ENCODE assay signal across 10 mouse cellular contexts in genomic region chr4:57901210-57901609, GRCm38 (mm10). TPM values are rescaled to one million over a fixed set of nuclear protein-coding genes. Genes with fewer than 3 reads are reported as not detected.
DNase-seq lines count a peak whose midpoint lies in the region; ATAC-seq and TF ChIP-seq lines count a peak whose summit lies in the region.
"Had no signal": no experiment of that assay in that cellular context is flagged by ENCODE, and none has a peak within 500 bp of the region (broad histone marks: within the 10 kb centered on the region; RNA-seq: fewer than 3 reads in every experiment).

No protein-coding gene starts in this region.

- no peak overlapping the region for H3K27ac ChIP-seq in kidney, adult 2 months (ENCODE audit: insufficient read depth, low read depth, low read length)
- H3K27ac ChIP-seq in kidney, embryonic 15.5 days, result no peak overlapping the region
- no peak overlapping the region for H3K27ac ChIP-seq in forebrain, embryonic 16.5 days (ENCODE audit: low read length)
- no peak overlapping the region for H3K27ac ChIP-seq in neural tube, embryonic 13.5 days (replicated peaks)
- H3K27ac ChIP-seq: embryonic facial prominence, embryonic 13.5 days; liver, embryonic 15.5 days had no signal

- H3K9ac ChIP-seq in kidney, embryonic 15.5 days, result no peak overlapping the region
- H3K9ac ChIP-seq in forebrain, embryonic 16.5 days (replicated peaks; ENCODE audit: low read depth, low read length), result no peak overlapping the region
- H3K9ac ChIP-seq in neural tube, embryonic 13.5 days, result no peak overlapping the region
- H3K9ac ChIP-seq: embryonic facial prominence, embryonic 13.5 days; liver, embryonic 15.5 days had no signal

- H3K4me1 ChIP-seq in kidney, adult 2 months (ENCODE audit: control insufficient read depth, insufficient read depth, low read length), result no peaks in the 10 kb centered on the region
- H3K4me1 ChIP-seq in kidney, embryonic 15.5 days, result peaks cover 11% of the 10 kb centered on the region
- H3K4me1 ChIP-seq in forebrain, embryonic 16.5 days (replicated peaks; ENCODE audit: control insufficient read depth, insufficient read depth, low read length), result 0 out of 2 replicates have a peak, but pooled peaks cover 3% of the 10 kb centered on the region
- peaks cover 5% of the 10 kb centered on the region; the same call in 1 of the 2 replicates for H3K4me1 ChIP-seq in neural tube, embryonic 13.5 days (replicated peaks)
- H3K4me1 ChIP-seq: liver, embryonic 15.5 days had no signal

- no peak overlapping the region for H3K4me3 ChIP-seq in kidney, adult 2 months (ENCODE audit: insufficient read depth, low read depth, low read length)
- H3K4me3 ChIP-seq in kidney, embryonic 15.5 days (replicated peaks), result no peak overlapping the region
- no peak overlapping the region for H3K4me3 ChIP-seq in forebrain, embryonic 16.5 days (replicated peaks; ENCODE audit: low read length)
- H3K4me3 ChIP-seq in neural tube, embryonic 13.5 days, result no peak overlapping the region
- H3K4me3 ChIP-seq: embryonic facial prominence, embryonic 13.5 days; liver, embryonic 15.5 days had no signal

- DNase-seq in kidney, adult 2 months, result peak; percentile 43
- DNase-seq in CD4-positive, CD25-positive, alpha-beta regulatory T cell, adult 2 months (ENCODE audit: low read depth, low spot score), result peak; percentile 74
- DNase-seq in adipocyte (ENCODE audit: low spot score), result peak; percentile 61
- DNase-seq in kidney, postnatal 36 days, result peak; percentile 35 to 82
- no peak for DNase-seq in urinary bladder, postnatal 10 days (ENCODE audit: low spot score)

- no peaks in the 10 kb centered on the region for H3K36me3 ChIP-seq in kidney, adult 2 months (ENCODE audit: control insufficient read depth, insufficient read depth, low read length)
- H3K36me3 ChIP-seq in kidney, embryonic 15.5 days, result no peaks in the 10 kb centered on the region
- no peaks in the 10 kb centered on the region for H3K36me3 ChIP-seq in forebrain, embryonic 16.5 days (ENCODE audit: control insufficient read depth, insufficient read depth)
- no peaks in the 10 kb centered on the region for H3K36me3 ChIP-seq in neural tube, embryonic 13.5 days
- H3K36me3 ChIP-seq: embryonic facial prominence, embryonic 13.5 days; liver, embryonic 15.5 days had no signal

- H3K4me2 ChIP-seq in kidney, embryonic 15.5 days, result no peak overlapping the region
- no peak overlapping the region for H3K4me2 ChIP-seq in forebrain, embryonic 16.5 days (ENCODE audit: low read length)
- no peak overlapping the region for H3K4me2 ChIP-seq in neural tube, embryonic 13.5 days
- H3K4me2 ChIP-seq: embryonic facial prominence, embryonic 13.5 days; liver, embryonic 15.5 days had no signal

- no peak for TF ChIP-seq POLR2A in kidney, adult 2 months (IDR thresholded peaks at IDR 0.05; ENCODE audit: low read depth, low read length)

- no peaks in the 10 kb centered on the region for H3K27me3 ChIP-seq in kidney, adult 2 months (replicated peaks; ENCODE audit: control insufficient read depth, insufficient read depth, low read length)
- no peaks in the 10 kb centered on the region for H3K27me3 ChIP-seq in kidney, embryonic 15.5 days
- no peaks in the 10 kb centered on the region for H3K27me3 ChIP-seq in forebrain, embryonic 16.5 days (replicated peaks; ENCODE audit: control insufficient read depth, insufficient read depth, low read length)
- no peaks in the 10 kb centered on the region for H3K27me3 ChIP-seq in neural tube, embryonic 13.5 days
- H3K27me3 ChIP-seq: embryonic facial prominence, embryonic 13.5 days; liver, embryonic 15.5 days had no signal

- TF ChIP-seq CTCF in kidney, adult 2 months (conservative IDR thresholded peaks at IDR 0.05; ENCODE audit: insufficient read depth, insufficient read length, low read depth, low read length), result peak; percentile 93

- no peaks in the 10 kb centered on the region for H3K9me3 ChIP-seq in kidney, embryonic 15.5 days (replicated peaks)
- H3K9me3 ChIP-seq in forebrain, embryonic 16.5 days (ENCODE audit: control insufficient read depth, low read length), result no peaks in the 10 kb centered on the region
- H3K9me3 ChIP-seq in neural tube, embryonic 13.5 days, result no peaks in the 10 kb centered on the region
- H3K9me3 ChIP-seq: embryonic facial prominence, embryonic 13.5 days; liver, embryonic 15.5 days had no signal

- no peak for ATAC-seq in kidney, embryonic 15.5 days (replicated peaks; ENCODE audit: low FRiP score)
- ATAC-seq in forebrain, embryonic 16.5 days, result peak; percentile 69; the same call in 1 of the 2 replicates
- 0 out of 2 replicates have a peak, but pooled peaks have one; percentile 69 for ATAC-seq in neural tube, embryonic 13.5 days (ENCODE audit: low read depth)

- WGBS in kidney, adult 2 months, result 1% methylated on average over 4 of the region's 4 CpGs
- WGBS in kidney, embryonic 15.5 days, result 10% methylated on average over 4 of the region's 4 CpGs
- WGBS in forebrain, embryonic 16.5 days, result 4% methylated on average over 4 of the region's 4 CpGs
- 14% methylated on average over 4 of the region's 4 CpGs for WGBS in neural tube, embryonic 13.5 days

RNA-seq across cellular contexts. Expression of gene D630039A03Rik, which starts 14.9 kb away (rescaled TPM):
- 17.8 and 19.8 TPM in 2 replicates for polyA plus RNA-seq in kidney, adult 2 months (2012; rRNA removed)
- polyA plus RNA-seq in kidney, embryonic 15.5 days (2015; fragmentation: Nextera tagmentation; extraction: Ambion mirVana), result 1.2 and 1.6 TPM in 2 replicates
- not detected in 2 replicates for polyA plus RNA-seq in forebrain, embryonic 16.5 days (2015; fragmentation: Nextera tagmentation; extraction: Ambion mirVana)
- polyA plus RNA-seq in neural tube, embryonic 13.5 days (2015; fragmentation: Nextera tagmentation; extraction: Ambion mirVana), result 0.23 and 0.35 TPM in 2 replicates

RNA-seq across cellular contexts. Expression of gene Txn1, which starts 55.0 kb away (rescaled TPM):
- 296 and 377 TPM in 2 replicates for polyA plus RNA-seq in kidney, adult 2 months (2012; rRNA removed)
- 476 and 514 TPM in 2 replicates for polyA plus RNA-seq in kidney, embryonic 15.5 days (2015; fragmentation: Nextera tagmentation; extraction: Ambion mirVana)
- polyA plus RNA-seq in forebrain, embryonic 16.5 days (2015; fragmentation: Nextera tagmentation; extraction: Ambion mirVana), result 261 and 274 TPM in 2 replicates
- 295 and 303 TPM in 2 replicates for polyA plus RNA-seq in neural tube, embryonic 13.5 days (2015; fragmentation: Nextera tagmentation; extraction: Ambion mirVana)
